Mouse (Mus musculus) ES-E14 (cell line): Measurements from ENCODE around the gene Dmpk. TPM values are rescaled to one million over a fixed set of nuclear protein-coding genes. Genes with fewer than 3 reads are reported as not detected.

Experiments
- DNase-seq: peaks from one replicate; pipeline ENCODE4 v3.0.0-alpha.2; 2013; ENCODE audit warnings: low read depth, low spot score
- H3K27ac ChIP-seq: 2 replicates; pipeline ENCODE4 v1.5.1; 2012; ENCODE audit warnings: low read depth, mild to moderate bottlenecking, low read length, moderate library complexity, mixed read lengths; ENCODE audit not compliant: poor library complexity, insufficient read depth, severe bottlenecking
- H3K36me3 ChIP-seq: 2 replicates; pipeline ENCODE4 v1.6.1; 2012; ENCODE audit warnings: mild to moderate bottlenecking, low read length, moderate library complexity, mixed read lengths; ENCODE audit not compliant: control insufficient read depth, poor library complexity, insufficient read depth, severe bottlenecking
- H3K4me1 ChIP-seq, 2 experiments: fragments of 150-350 bp in 1 of 2; sonication (generic) in 1 of 2; 2 replicates each; pipeline ENCODE4 v1.6.1; 2012; ENCODE audit warnings: low read length in 2 of 2, mild to moderate bottlenecking in 1 of 2, mixed read lengths in 1 of 2; ENCODE audit not compliant: control insufficient read depth in 2 of 2, insufficient read depth in 2 of 2, poor library complexity in 1 of 2
- H3K4me3 ChIP-seq, 2 experiments: fragments of 150-350 bp in 1 of 2; sonication (generic) in 1 of 2; 2 replicates each; pipeline ENCODE4 v1.5.1; 2012; ENCODE audit warnings: low read length in 2 of 2, low read depth in 1 of 2, mild to moderate bottlenecking in 1 of 2, mixed read lengths in 1 of 2; ENCODE audit not compliant: insufficient read depth in 1 of 2, poor library complexity in 1 of 2, severe bottlenecking in 1 of 2
- H3K9ac ChIP-seq: 2 replicates; pipeline ENCODE4 v1.6.1; 2012; ENCODE audit warnings: low read depth, mild to moderate bottlenecking, low read length, mixed read lengths; ENCODE audit not compliant: poor library complexity, insufficient read depth, severe bottlenecking
- H3K9me3 ChIP-seq: fragments of 150-350 bp; sonication (generic); 2 replicates; pipeline ENCODE4 v1.6.1; 2012; ENCODE audit warnings: low read depth, mild to moderate bottlenecking, low read length; ENCODE audit not compliant: control insufficient read depth, insufficient read depth
- CHD2 ChIP-seq: IDR thresholded peaks from 2 replicates; pipeline ENCODE4 v1.6.1; 2014; ENCODE audit warnings: mild to moderate bottlenecking, low read depth, low read length, inconsistent platforms
- HCFC1 ChIP-seq: IDR thresholded peaks from 2 replicates; pipeline ENCODE4 v1.6.1; 2012; ENCODE audit warnings: low read length, inconsistent platforms, borderline replicate concordance; ENCODE audit not compliant: insufficient read depth
- MAFK ChIP-seq: IDR thresholded peaks from 2 replicates; pipeline ENCODE4 v1.6.1; 2014; ENCODE audit warnings: mild to moderate bottlenecking, low read depth, low read length, inconsistent platforms; ENCODE audit not compliant: insufficient read depth
- ZC3H11A ChIP-seq: IDR thresholded peaks from 2 replicates; pipeline ENCODE4 v1.6.1; 2012; ENCODE audit warnings: low read depth, mild to moderate bottlenecking, inconsistent platforms, low read length, borderline replicate concordance
- ZNF384 ChIP-seq: IDR thresholded peaks from 2 replicates; pipeline ENCODE4 v1.6.1; 2012; ENCODE audit warnings: low read depth, low read length, inconsistent platforms
- in situ Hi-C, 2 experiments: fragments of 600-800 bp; cut with MboI; formaldehyde crosslinking; loops; one replicate each; pipeline ENCODE4 v1.15.1; 2025; ENCODE audit warnings: low sequenced_read_pairs in 2 of 2, inconsistent platforms in 1 of 2; ENCODE audit not compliant: unreplicated experiment in 2 of 2
- total RNA-seq: library from RNA; depleted of rRNA; stranded (reverse); fragments of 300-350 nt; gene quantifications from 2 replicates; pipeline ENCODE4 v1.2.3, GENCODE M21; 2012

The Dmpk gene
- total RNA-seq, 1 experiment: 32.6 TPM

- TF ChIP-seq ZC3H11A (no peak), ZNF384 (no peak), HCFC1 (no peak), CHD2 (no peak), MAFK (no peak)
- H3K4me3 ChIP-seq: no peak overlapping the region
- H3K4me1 ChIP-seq: 0 out of 4 replicates have a peak, but pooled peaks cover 2 to 5% of the 10 kb centered on the region in 2 experiments
- no peak for DNase-seq
- H3K36me3 ChIP-seq: peaks cover 2% of the 10 kb centered on the region; the same call in 1 of the 2 replicates
- no peak overlapping the region for H3K27ac ChIP-seq
- H3K9ac ChIP-seq: no peak overlapping the region
- in situ Hi-C loops: no loop called here
- H3K9me3 ChIP-seq: no peaks in the 10 kb centered on the region
Observed at GRCm38 (mm10) chr7:19129396-19129795, 45.7 kb downstream of the Dmpk start.

GRCm38 (mm10) chr7:19130657-19131056 lies 47.0 kb downstream of the Dmpk start:
- TF ChIP-seq ZNF384: no peak
- peak; percentile 54; the same call in 1 of the 2 replicates for TF ChIP-seq MAFK
- no peak for DNase-seq

GRCm38 (mm10) chr7:19131324-19131848 lies 47.7 kb downstream of the Dmpk start:
- peaks cover 5 to 10% of the 10 kb centered on the region in 2 experiments; a peak in 1 of 4 replicates for H3K4me1 ChIP-seq
- in situ Hi-C loops: no loop called here
- H3K9me3 ChIP-seq: no peaks in the 10 kb centered on the region
- peak; percentile 96 for DNase-seq
- TF ChIP-seq MAFK: no peak
- TF ChIP-seq HCFC1: peak; percentile 73; the same call in 1 of the 2 replicates
- TF ChIP-seq CHD2: 0 out of 2 replicates have a peak, but pooled peaks have one; percentile 42
- no peak for TF ChIP-seq ZC3H11A
- no peak for TF ChIP-seq ZNF384
- peaks cover 4% of the 10 kb centered on the region; the same call in 1 of the 2 replicates for H3K36me3 ChIP-seq
- peak overlapping the region; percentile 48; the same call in 1 of the 2 replicates for H3K9ac ChIP-seq
- H3K27ac ChIP-seq: no peak overlapping the region
- peak overlapping the region; percentile 35 to 70 for H3K4me3 ChIP-seq

More at GRCm38 (mm10) chr7:19130657-19131056, 47.0 kb downstream of the Dmpk start:
- Histone ChIP-seq H3K9ac (no peak overlapping the region; the same call in 1 of the 2 replicates), H3K27ac (no peak overlapping the region), H3K4me3 (peak overlapping the region in 1 of 2 experiments; percentile 70; a peak in 2 of 4 replicates), H3K4me1 (peaks cover 5 to 8% of the 10 kb centered on the region in 2 experiments; a peak in 1 of 4 replicates), H3K9me3 (no peaks in the 10 kb centered on the region), H3K36me3 (peaks cover 4% of the 10 kb centered on the region; the same call in 1 of the 2 replicates)
- in situ Hi-C loops: no loop called here

- Histone ChIP-seq H3K4me3 (no peak overlapping the region; a peak in 1 of 4 replicates), H3K9me3 (no peaks in the 10 kb centered on the region), H3K4me1 (peaks cover 2 to 23% of the 10 kb centered on the region in 2 experiments; a peak in 2 of 4 replicates), H3K27ac (no peak overlapping the region), H3K36me3 (peaks cover 16% of the 10 kb centered on the region; the same call in 1 of the 2 replicates), H3K9ac (peak overlapping the region; percentile 42; the same call in 1 of the 2 replicates)
- DNase-seq: no peak
- in situ Hi-C loops: no loop called here
- no peak for TF ChIP-seq HCFC1
- TF ChIP-seq MAFK: no peak
- TF ChIP-seq ZC3H11A: no peak
- TF ChIP-seq CHD2: no peak
- no peak for TF ChIP-seq ZNF384
Observed at GRCm38 (mm10) chr7:19136168-19136567, 52.5 kb downstream of the Dmpk start.

GRCm38 (mm10) chr7:19136673-19137334 lies 53.2 kb downstream of the Dmpk start:
- Histone ChIP-seq H3K9ac (peak overlapping the region; percentile 42), H3K4me1 (peaks cover 2 to 23% of the 10 kb centered on the region in 2 experiments; a peak in 2 of 4 replicates), H3K9me3 (no peaks in the 10 kb centered on the region), H3K36me3 (peaks cover 16% of the 10 kb centered on the region; the same call in 1 of the 2 replicates), H3K27ac (no peak overlapping the region), H3K4me3 (peak overlapping the region in 1 of 2 experiments; percentile 26; a peak in 2 of 4 replicates)
- in situ Hi-C loops: no loop called here
- TF ChIP-seq ZC3H11A: no peak
- no peak for TF ChIP-seq ZNF384
- no peak for TF ChIP-seq HCFC1
- no peak for TF ChIP-seq MAFK
- no peak for TF ChIP-seq CHD2
- no peak for DNase-seq
